Mouse (Mus musculus) heart, adult 9 months (tissue): ENCODE results near the gene Cenpx.
"Not testable (repeated sequence)": the region's sequence is repeated elsewhere in the genome, so short reads cannot be mapped to it uniquely, and the experiment has no call there.

Experiments
- DNase-seq, 2 experiments: peaks; one replicate each; pipeline ENCODE4 v3.0.0; 2022; ENCODE audit warnings: low spot score in 2 of 2

The Cenpx gene

DNA sequence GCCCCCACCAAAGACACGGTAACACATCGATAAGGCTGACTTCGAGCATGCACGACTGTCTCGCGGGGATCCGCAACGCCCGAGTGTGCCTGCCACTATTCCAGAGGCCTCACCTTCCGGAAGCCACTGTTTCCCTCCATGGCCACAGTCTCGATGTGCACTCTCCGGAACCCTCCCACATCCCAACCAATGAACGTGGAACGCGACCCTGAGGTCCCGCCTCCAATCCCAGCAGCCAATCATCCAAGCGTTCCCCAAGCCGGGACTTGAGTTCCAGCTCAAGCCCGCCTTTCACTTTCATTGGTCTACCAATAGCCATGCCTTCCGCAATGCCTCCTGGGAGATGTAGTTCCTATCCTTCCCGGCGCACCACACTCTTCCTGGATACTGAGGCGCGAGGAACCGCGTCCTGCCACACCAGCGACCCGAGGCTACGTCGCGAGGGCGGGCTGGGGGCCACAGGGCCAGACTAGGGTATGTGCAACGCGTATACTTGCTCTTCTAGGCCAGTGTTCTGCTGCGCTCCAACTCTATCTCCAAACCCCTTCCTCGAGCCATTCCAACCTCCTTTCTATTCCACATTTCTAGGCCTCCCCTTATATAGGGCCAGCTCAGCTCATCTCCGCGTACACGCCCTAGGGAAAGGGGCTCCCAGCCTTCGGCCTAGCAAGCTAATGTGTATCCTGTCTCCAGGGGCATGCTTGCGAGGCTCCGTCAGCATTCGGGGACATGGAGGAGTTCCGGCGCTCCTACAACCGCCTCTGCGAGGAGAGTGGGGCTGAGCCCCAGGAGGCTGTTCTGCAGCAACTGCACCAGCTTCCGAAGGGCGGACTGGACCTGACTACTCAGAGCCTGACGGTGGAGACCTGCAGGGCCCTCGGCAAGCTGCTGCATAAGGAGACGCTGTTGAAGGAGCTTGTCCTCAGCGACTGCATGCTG lies at the start of gene Cenpx, which contains the start of gene Lrrc45:
Gene Cenpx (minus strand): TSS at position 159 of the 939 bp plus-strand sequence.
Gene Lrrc45 (plus strand): TSS at position 346 of the 939 bp plus-strand sequence.
- DNase-seq: peak; percentile 98 to 99

DNA sequence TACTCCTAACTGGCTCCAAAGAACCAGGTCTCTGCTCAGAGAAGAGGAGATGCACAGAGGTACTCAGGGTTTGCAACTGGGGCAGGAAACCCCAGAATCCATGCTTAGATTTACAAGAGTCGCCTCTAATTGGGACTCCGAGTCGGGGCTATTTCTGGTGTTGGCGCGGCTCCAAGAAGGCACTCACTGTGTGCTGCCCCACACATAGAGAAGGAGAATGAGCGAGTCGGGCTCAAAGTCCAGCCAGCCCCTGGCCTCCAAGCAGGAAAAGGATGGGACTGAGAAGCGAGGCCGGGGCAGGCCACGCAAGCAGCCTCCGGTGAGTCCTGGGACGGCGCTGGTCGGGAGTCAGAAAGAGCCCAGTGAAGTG lies 49.1 kb upstream of the Cenpx start, which contains the start of gene Hmga1b:
Gene Hmga1b (plus strand): TSS at position 123 of the 370 bp plus-strand sequence.
- DNase-seq: not testable (repeated sequence)

DNA sequence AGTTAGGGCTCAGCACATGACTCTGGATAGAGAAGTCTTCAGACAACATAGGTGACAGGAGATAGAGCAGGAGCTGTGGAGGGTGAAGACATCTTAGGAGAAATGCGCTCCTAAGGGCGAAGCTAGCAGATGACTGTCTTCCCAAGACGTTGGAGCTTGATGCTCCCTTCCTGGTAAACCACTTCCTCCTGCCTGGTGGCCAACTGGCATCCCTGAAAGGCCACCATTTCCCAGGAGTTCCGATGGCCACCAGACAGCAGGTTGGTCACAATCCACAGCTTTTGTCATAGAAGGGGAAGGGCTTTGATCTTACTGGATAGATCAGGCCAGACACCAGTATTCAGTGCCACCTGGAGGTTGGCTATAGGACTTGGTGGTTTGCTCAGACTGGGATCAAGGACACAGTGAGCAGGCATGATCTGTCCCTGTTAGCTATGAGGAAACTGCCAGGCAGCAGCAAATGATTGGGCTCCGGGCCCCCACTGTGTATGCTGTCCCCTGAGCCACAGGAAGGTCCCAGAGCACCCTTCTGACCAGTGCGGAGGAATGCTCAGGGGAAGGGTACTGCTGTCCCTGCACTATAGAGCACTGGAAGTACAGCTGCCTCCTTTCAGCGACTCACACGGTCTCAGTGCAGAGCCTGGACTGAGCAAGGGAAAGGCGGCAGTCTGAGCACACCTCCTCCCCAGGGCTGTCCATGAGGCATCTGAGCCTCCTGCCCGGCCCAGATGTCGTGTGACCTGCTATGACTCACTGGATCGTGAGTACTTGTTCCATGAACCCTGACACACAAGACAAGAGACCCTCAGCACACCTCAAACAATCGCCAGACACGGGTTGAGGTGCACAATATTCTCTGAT lies 48.5 kb upstream of the Cenpx start:
- DNase-seq: no peak

DNA sequence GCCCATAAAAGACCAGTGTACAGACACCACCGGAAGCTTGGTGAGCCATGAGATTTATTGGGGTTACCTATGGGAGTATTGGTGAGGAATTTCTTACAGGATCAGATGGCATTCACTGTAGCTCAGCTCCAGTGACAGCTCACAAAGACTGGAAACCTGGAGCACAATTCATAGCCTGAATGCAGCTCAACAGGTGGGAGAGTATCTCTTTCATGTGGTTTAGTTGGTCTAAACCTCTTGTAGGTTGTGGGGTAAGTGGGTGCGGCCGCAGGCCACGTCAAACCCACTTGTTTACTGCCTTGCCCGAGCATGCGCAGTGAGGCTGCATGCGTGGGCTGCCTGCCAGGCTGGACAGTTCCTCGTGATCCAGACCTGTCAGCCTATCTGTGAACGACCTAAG lies 46.7 kb upstream of the Cenpx start:
- DNase-seq: no peak

DNA sequence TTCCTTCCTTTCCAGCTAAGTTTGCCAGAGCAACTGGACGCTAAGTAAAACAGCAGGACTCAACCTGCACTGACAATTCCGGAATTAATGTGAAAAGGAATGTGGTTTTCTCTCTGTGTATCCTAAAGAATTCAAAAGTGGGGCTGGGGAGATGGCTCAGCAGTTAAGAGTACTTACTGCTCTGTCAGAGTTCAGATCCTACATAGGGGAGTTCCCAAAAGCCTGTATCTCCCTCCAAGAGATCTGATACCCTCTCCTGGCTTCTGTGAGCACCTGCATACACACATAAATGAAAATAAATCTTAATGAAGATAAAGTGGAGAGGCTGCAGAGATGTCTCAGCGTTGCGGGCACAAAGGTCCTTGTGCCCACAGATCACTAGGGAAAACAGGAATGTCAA lies 38.1 kb upstream of the Cenpx start:
- DNase-seq: no peak

DNA sequence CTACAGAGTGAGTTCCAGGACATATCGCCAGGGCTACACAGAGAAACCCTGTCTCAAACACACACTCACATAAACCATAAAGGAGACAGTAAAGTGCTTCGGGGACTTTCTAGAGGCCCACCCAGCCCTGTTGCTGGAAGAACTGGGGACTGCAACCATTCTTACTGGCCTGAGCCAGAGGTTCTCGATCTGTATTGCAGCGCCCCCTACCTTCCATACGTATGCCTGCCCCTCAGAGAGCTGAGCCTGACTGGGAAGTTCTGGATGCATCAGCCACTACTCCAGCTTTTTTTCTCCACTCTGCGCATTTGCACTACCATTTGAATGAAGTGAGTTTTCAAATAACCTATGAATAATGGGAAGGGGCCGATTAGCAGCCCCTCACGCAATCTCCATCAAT lies 35.9 kb upstream of the Cenpx start:
- peak in 1 of 2 experiments; percentile 39 for DNase-seq

DNA sequence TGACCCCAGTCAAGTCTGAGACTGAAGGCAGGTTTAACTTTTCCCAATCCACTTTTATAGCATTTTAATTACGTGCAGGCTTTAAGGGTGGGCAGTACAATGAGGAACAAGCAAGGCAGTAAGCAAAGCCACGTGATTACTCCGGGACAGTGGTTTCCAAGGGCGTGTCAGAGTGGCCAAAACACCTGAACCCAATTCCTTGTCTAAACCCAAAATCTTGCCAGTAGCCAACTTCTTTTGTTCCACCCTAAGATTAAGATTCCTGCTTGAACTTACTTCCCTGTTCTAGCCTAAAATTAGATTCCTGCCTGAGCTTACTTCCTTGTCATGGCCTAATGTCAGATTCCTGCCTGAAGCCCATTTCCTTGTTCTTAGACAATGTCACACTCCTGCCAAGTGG lies 34.4 kb upstream of the Cenpx start:
- DNase-seq: peak; percentile 28 to 68

DNA sequence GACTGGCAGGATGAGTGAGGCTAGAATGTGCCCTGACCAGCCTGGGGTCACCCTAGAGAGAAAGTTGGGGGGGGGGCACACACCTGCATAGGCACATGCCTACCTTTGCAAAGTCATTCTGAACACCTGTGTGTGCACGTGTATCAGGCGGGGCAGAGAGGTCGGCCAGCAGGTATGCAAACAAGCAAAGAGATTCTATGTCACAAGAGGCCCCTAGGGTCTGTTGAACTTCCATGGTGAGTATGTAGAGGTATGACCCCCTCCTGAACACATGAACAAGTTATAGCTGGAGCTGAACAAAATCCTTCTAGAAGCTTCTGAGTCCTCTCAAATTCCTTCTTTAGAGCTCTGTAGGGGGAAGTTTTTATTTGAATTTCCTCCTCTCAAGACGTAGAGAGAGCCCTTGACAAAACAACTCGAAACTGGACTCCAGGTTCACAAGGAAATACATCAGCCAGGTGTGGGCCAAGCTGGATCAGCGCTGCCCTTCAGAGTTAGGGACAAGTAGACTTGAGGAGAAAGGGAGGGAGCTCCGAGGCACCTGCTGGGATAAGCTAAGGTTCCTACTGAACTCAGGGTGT lies 30.7 kb upstream of the Cenpx start:
- no peak for DNase-seq

DNA sequence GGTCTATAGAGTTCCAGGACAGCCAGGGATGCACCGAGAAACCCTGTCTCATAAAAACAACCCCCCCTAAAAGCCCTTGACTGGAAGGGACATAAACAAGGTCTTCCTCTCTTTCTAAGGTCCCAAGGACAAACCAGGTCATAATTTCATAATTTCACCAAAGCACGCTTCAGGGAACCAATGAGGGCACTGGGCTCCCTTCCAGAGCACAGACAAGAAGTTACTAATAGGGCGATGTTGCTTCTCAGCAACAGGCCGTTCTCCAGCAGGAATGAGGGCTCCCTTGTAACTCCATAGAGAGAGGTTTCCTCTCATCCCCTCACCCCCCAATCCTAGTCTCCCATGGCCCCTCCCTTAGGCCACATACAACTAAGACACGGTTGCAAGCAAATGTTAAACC lies 27.4 kb upstream of the Cenpx start:
- DNase-seq: no peak

DNA sequence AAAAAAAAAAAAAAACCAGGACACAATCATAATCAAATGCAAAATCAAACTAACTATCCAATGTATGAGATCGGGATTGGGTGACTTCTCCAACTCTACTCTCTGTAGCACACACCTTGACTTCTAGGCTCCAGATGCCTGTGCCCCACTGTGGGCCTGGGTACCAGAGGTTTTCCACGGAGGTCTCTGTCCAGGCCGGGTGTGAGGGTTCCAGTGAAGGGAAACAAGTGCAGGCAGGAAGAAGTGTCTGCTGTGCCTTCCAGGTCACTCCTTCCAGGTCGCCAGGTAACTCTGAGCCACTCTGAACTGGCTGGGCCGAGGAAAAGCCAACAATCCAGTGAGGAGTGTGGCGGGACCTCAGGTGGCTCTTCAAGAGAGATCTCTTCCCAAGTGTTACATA lies 22.9 kb upstream of the Cenpx start:
- DNase-seq: no peak

DNA sequence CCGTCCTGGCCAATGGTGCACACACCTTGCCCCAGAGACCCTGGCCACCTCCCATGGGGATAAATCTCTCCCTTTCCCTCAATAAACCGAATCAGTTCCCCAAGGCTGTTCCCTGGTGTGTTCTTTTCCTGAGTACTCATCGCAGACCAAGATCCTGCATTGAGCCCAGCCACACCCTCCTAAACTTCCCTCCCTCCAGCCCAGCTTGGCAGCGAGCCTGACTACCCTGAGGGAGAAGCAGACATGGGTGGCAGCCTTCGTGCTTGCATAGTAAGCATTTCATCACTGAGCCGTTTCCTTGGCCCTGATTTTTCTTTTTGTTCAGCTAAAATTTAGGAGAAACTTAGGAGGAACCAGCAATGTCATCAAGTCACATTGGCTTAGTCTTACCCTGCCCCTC lies 20.0 kb upstream of the Cenpx start:
- peak; percentile 41 to 66 for DNase-seq

DNA sequence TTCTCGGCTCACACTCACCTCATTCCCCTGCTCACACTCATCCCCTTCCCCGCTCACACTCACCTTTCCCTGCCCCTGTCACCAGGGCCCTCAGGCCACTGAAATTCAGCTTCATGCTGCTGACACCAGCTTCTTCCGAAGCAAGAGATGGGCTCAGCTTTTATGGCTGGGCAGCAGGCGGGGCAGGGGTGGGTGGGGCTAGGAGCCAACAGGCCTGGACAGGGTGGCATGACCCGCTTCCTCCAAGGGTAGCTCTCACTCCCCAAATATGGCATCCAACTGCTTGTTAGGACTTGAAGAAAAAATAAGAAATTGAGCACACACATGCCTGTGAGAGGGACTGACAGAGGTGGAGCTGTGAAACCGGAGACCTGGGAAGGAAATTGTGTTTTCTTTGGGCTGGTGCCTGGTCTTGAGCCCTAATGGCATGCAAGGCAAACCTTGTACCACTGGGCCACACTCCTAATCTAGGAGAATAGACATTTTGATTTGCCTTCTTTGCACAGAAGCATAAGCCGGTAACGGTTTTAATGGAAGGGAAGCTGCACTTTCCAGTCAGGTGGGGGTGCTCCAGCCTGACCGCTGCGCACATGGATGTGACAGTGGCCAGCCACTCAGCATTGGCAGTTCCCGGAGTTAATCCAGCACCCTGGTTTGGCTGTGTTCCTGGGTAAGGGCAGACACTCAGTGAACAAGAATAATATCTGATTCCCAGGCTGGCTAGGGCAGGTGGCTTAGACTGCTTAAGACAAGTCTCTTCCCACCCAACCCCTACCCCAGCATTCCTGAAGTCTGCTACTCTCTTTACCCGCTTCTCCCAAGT lies 18.5 kb upstream of the Cenpx start, which contains the start of gene Cbr2:
Gene Cbr2 (minus strand): TSS at position 257 of the 823 bp plus-strand sequence.
- peak in 1 of 2 experiments; percentile 60 for DNase-seq

DNA sequence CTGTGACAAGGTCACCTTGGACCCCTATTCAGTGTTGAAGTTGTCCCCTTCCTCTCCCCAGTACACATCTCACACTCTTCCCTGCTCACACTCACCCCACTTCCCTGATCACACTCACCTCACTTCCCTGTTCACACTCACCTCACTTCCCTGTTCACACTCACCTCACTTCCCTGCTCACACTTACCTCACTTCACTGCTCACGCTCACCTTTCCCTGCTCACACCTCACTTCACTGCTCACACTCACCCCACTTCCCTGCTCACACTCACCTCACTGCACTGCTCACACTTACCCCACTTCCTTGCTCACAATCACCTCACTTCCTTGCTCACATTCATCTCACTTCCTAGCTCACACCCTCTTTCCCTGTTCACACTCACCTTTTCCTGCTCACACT lies 17.9 kb upstream of the Cenpx start:
- DNase-seq: no peak

DNA sequence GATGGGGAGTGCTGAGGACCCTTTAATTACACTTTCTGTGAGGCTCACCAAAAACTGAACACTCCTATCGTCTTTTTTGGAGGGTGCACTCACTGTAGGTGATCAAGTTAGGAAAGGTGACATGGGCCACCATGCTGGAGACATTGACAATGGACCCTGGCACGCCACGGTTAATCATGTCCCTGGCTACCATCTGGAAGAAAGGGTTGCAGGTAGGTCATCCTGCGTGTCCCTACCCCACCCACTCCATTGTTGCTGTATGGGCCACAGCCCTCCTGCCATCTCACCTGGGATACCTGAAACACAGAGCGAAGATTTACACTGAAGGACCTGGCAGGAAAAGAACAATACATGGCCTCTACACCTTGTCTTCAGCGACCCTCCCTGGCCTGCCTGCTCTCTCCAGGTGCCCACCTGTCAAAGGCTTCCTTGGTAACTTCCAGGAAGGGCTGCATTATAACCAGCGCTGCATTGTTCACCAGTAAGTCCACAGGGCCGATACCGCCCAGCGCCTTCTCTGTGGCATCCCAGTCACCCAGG lies 16.9 kb upstream of the Cenpx start:
- no peak for DNase-seq

DNA sequence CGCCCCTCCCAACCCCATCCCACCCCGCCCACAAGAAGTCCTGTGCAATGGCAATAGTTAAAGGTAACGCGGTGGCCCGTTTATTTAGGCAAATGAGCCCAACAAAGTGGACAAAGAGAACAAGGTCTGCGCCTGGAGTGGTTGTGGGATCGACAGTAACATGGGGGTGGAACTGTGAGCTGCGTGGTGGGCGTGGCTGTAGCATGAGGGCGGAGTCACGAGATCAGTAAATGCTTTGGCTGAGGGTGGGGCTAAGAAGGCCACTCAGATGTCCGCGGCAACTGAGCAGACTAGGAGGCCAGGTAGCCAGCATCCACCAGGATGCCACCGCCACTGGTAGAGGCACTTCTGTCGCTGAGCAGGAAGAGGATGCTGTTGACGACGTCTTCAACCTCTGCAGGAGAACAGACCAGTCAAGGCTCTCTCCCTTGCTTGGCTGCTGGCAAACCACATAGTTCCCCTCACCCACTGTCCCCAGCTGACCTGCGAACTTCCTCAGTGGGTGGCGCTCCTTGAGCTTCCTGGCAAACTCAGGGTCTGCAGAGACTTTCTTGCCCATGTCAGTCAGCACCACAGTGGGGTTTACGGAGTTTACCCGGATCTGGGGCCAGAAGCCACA lies 16.0 kb upstream of the Cenpx start:
- DNase-seq: peak in 1 of 2 experiments; percentile 34

DNA sequence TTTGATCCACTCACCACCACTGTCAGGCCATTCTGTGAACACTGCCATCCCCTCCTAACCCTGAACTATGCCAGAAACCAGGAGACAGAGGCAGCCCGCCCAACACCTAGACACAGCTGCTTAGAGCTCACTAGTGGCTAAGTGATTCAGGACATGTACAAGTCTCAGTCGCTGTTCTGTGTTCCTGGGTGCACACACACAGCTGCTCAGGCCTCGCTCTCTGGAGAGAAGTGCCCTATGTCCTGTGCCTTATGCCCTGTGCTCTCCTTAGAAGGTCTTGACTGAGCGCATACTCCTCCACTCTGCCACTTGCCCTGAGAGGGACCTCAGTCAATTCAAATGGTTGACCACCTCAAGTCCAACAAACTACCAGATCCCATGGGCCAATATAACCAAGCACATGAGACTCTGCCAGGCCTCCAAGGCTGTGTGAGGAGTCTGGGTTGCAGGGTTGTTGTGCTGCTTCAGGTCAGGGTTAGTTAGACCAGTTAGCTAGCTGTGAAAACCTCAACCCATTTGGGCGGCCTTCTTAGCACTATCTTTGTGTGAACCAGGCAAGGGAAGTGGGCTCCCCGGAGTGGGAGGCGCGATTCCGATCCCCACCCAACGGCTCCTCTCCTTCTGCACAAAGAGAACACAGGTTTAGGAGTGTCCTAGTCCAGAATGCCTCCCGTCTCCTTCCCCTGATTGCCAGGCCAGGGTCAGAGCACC lies 15.1 kb upstream of the Cenpx start:
- no peak for DNase-seq

DNA sequence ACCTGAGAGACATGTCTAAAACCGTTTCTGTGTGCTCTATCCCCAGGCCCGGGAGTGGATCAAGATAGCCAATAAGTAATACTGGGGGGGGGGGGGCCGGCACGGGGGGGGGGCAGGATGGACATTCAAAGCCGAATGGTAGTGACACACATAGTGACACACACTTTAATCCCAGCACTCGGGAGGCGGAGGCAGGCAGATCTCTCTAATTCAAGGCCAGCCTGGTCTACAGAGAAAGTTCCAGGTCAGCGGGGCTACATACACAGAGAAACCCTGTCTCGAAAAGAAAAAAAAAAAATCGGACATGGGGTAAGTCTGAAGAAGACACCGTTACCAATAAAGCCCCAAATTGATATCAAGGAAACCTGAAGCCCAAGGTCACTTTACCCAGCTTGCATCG lies 14.0 kb upstream of the Cenpx start:
- DNase-seq: no peak

DNA sequence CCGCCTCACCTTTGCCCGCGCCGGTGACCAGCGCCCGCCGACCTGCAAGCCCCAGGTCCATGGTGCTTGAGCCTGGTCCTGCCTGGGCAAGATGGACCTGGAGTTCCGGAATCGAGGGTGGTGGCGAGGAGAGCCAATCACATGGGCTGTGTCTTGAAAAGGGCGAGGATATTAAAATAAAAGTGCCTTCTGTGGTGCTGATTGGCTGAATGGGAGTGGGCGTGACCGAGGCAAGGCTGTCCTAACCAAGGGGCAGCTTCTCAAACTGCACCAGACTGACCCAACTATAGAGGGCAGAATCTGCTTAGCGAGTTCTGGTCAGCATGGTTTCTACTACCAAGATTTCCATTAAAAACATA lies 13.6 kb upstream of the Cenpx start, which contains the start of gene Dcxr:
Gene Dcxr (minus strand): TSS at position 113 of the 359 bp plus-strand sequence.
- peak; percentile 94 to 96 for DNase-seq
